Mouse (Mus musculus) midbrain, postnatal 0 days (tissue): ENCODE measurements at regions not wholly inside any gene's neighbourhood (a gene's known extent, or its start where the extent isn't known, plus 50 kb on each side); places are given as distances from the start of the nearest gene placed in this dataset.

Experiments
- ATAC-seq: fragments of 200-750 bp; cut with Nextera tagmentation; 2 replicates; pipeline ENCODE4 v1.8.0; 2017; ENCODE audit warnings: moderate number of reproducible peaks, mild to moderate bottlenecking, moderate TSS enrichment, moderate library complexity; ENCODE audit not compliant: low FRiP score
- DNase-seq: peaks from one replicate; pipeline ENCODE4 v3.0.0-alpha.2; 2015; ENCODE audit warnings: low spot score
- H3K27ac ChIP-seq: fragments of 300-500 bp; sonication (generic); 2 replicates; pipeline ENCODE4 v1.5.1; 2014; ENCODE audit warnings: low read depth, mild to moderate bottlenecking, low read length, mixed read lengths
- H3K27me3 ChIP-seq: fragments of 300-500 bp; sonication (generic); 2 replicates; pipeline ENCODE4 v1.6.1; 2014; ENCODE audit warnings: low read length, control low read depth, mixed read lengths; ENCODE audit not compliant: insufficient read depth
- H3K36me3 ChIP-seq: fragments of 300-500 bp; sonication (generic); 2 replicates; pipeline ENCODE4 v1.6.1; 2014; ENCODE audit warnings: low read length, control low read depth, mixed read lengths; ENCODE audit not compliant: insufficient read depth
- H3K4me1 ChIP-seq: fragments of 300-500 bp; sonication (generic); 2 replicates; pipeline ENCODE4 v1.6.1; 2014; ENCODE audit warnings: mild to moderate bottlenecking, control low read depth, antibody characterized with exemption, low read length, mixed read lengths; ENCODE audit not compliant: insufficient read depth
- H3K4me2 ChIP-seq: fragments of 300-500 bp; sonication (generic); 2 replicates; pipeline ENCODE4 v1.6.1; 2014; ENCODE audit warnings: low read depth, mild to moderate bottlenecking, low read length, mixed read lengths; ENCODE audit not compliant: poor library complexity, severe bottlenecking
- H3K4me3 ChIP-seq: fragments of 300-500 bp; sonication (generic); 2 replicates; pipeline ENCODE4 v1.5.1; 2014; ENCODE audit warnings: low read depth, mild to moderate bottlenecking, low read length, moderate library complexity
- H3K9ac ChIP-seq: fragments of 300-500 bp; sonication (generic); replicated peaks from 2 replicates; pipeline ENCODE4 v1.6.1; 2014; ENCODE audit warnings: mild to moderate bottlenecking, low read length, moderate library complexity, mixed read lengths; ENCODE audit not compliant: poor library complexity, severe bottlenecking
- H3K9me3 ChIP-seq: fragments of 300-500 bp; sonication (generic); 2 replicates; pipeline ENCODE4 v1.6.1; 2016; ENCODE audit warnings: low read length, control low read depth
- CTCF ChIP-seq: IDR thresholded peaks from 2 replicates; pipeline ENCODE4 v1.5.1; 2016; ENCODE audit warnings: antibody characterized with exemption, mild to moderate bottlenecking
- WGBS: fragments of 180-500 bp; shearing (Covaris S2); extraction: QIAGEN DNeasy Blood & Tissue Kit; methylation state at CpG from one replicate; pipeline ENCODE4 v1.1.7; 2014; 5-methylcytosine and 5-hydroxymethylcytosine counted together

- no peak overlapping the region for H3K4me3 ChIP-seq
- H3K27me3 ChIP-seq, result no peaks in the 10 kb centered on the region
- H3K9me3 ChIP-seq, result no peaks in the 10 kb centered on the region
- ATAC-seq (no peak), DNase-seq (no peak)
- H3K36me3 ChIP-seq, result no peaks in the 10 kb centered on the region
- H3K4me1 ChIP-seq, result no peaks in the 10 kb centered on the region
- H3K4me2 ChIP-seq, result no peak overlapping the region
- no peak overlapping the region for H3K9ac ChIP-seq
- no peak for TF ChIP-seq CTCF
- WGBS, result 90% methylated on average over 3 of the region's 3 CpGs
- H3K27ac ChIP-seq, result no peak overlapping the region
Observed at GRCm38 (mm10) chr2:57587065-57587464, 349.6 kb downstream of the Gpd2 start.

GRCm38 (mm10) chr2:57593558-57593957 is 356.1 kb downstream of the Gpd2 start:
- ATAC-seq (no peak), DNase-seq (no peak)
- TF ChIP-seq CTCF, result no peak
- H3K4me2 ChIP-seq, result no peak overlapping the region
- no peak overlapping the region for H3K27ac ChIP-seq
- H3K36me3 ChIP-seq, result no peaks in the 10 kb centered on the region
- no peak overlapping the region for H3K9ac ChIP-seq
- 95% methylated on average over 2 of the region's 2 CpGs for WGBS
- no peaks in the 10 kb centered on the region for H3K4me1 ChIP-seq
- no peak overlapping the region for H3K4me3 ChIP-seq
- no peaks in the 10 kb centered on the region for H3K9me3 ChIP-seq
- H3K27me3 ChIP-seq, result no peaks in the 10 kb centered on the region

- no peaks in the 10 kb centered on the region for H3K36me3 ChIP-seq
Observed at GRCm38 (mm10) chr2:57597694-57598358, 360.4 kb downstream of the Gpd2 start.

GRCm38 (mm10) chr2:57611599-57611998 is 374.2 kb downstream of the Gpd2 start:
- Histone ChIP-seq H3K36me3 (no peaks in the 10 kb centered on the region), H3K27me3 (no peaks in the 10 kb centered on the region), H3K9me3 (no peaks in the 10 kb centered on the region), H3K9ac (no peak overlapping the region), H3K27ac (no peak overlapping the region), H3K4me2 (no peak overlapping the region), H3K4me3 (no peak overlapping the region), H3K4me1 (no peaks in the 10 kb centered on the region)
- no peak for DNase-seq
- TF ChIP-seq CTCF, result no peak
- ATAC-seq, result no peak

More at GRCm38 (mm10) chr2:57597694-57598358, 360.4 kb downstream of the Gpd2 start:
- Histone ChIP-seq H3K4me3 (no peak overlapping the region), H3K9ac (no peak overlapping the region), H3K4me2 (peak overlapping the region; percentile 28), H3K9me3 (no peaks in the 10 kb centered on the region), H3K27me3 (no peaks in the 10 kb centered on the region), H3K27ac (no peak overlapping the region), H3K4me1 (no peaks in the 10 kb centered on the region)
- DNase-seq, result peak; percentile 84
- ATAC-seq, result peak; percentile 71
- 23% methylated on average over 9 of the region's 9 CpGs for WGBS
- no peak for TF ChIP-seq CTCF

GRCm38 (mm10) chr2:57613243-57613642 is 375.8 kb downstream of the Gpd2 start:
- H3K4me3 ChIP-seq, result no peak overlapping the region
- no peaks in the 10 kb centered on the region for H3K9me3 ChIP-seq
- H3K4me1 ChIP-seq, result no peaks in the 10 kb centered on the region
- ATAC-seq, result no peak
- no peaks in the 10 kb centered on the region for H3K27me3 ChIP-seq
- peak; percentile 68 for DNase-seq
- H3K27ac ChIP-seq, result no peak overlapping the region
- no peak overlapping the region for H3K9ac ChIP-seq
- 36% methylated on average over 10 of the region's 10 CpGs for WGBS
- H3K36me3 ChIP-seq, result no peaks in the 10 kb centered on the region
- no peak for TF ChIP-seq CTCF
- H3K4me2 ChIP-seq, result peak overlapping the region; percentile 25

- H3K27me3 ChIP-seq, result no peaks in the 10 kb centered on the region
- no peaks in the 10 kb centered on the region for H3K36me3 ChIP-seq
- TF ChIP-seq CTCF, result no peak
- peak overlapping the region; percentile 53 for H3K4me2 ChIP-seq
- ATAC-seq, result no peak
- H3K27ac ChIP-seq, result no peak overlapping the region
- H3K4me3 ChIP-seq, result peak overlapping the region; percentile 31
- no peaks in the 10 kb centered on the region for H3K4me1 ChIP-seq
- H3K9ac ChIP-seq, result peak overlapping the region; percentile 33; the same call in 1 of the 2 replicates
- DNase-seq, result peak; percentile 19
- 24% methylated on average over 12 of the region's 12 CpGs for WGBS
- H3K9me3 ChIP-seq, result no peaks in the 10 kb centered on the region
Observed at GRCm38 (mm10) chr2:57614587-57614991, 377.2 kb downstream of the Gpd2 start.
